Mouse (Mus musculus) heart, embryonic 10.5 days (tissue): Measurements from ENCODE around the gene Chrd. TPM values are rescaled to one million over a fixed set of nuclear protein-coding genes. Genes with fewer than 3 reads are reported as not detected.
A peak's percentile ranks its signal among the peaks of the same experiment; 100 is the strongest.

Experiments used
- DNase-seq: peaks from one replicate; pipeline ENCODE4 v3.0.0-alpha.2; 2017; ENCODE audit warnings: low spot score
- H3K27ac ChIP-seq: fragments of 300-500 bp; sonication (generic); 2 replicates; pipeline ENCODE4 v1.5.1; 2016; ENCODE audit warnings: mild to moderate bottlenecking
- H3K27me3 ChIP-seq: fragments of 300-500 bp; sonication (generic); 2 replicates; pipeline ENCODE4 v1.6.1; 2016; ENCODE audit warnings: mild to moderate bottlenecking; ENCODE audit not compliant: poor library complexity, insufficient read depth, severe bottlenecking
- H3K36me3 ChIP-seq: fragments of 300-500 bp; sonication (generic); 2 replicates; pipeline ENCODE4 v1.6.1; 2016; ENCODE audit warnings: mild to moderate bottlenecking, moderate library complexity
- H3K4me1 ChIP-seq: fragments of 300-500 bp; sonication (generic); 2 replicates; pipeline ENCODE4 v1.6.1; 2016; ENCODE audit warnings: mild to moderate bottlenecking
- H3K4me3 ChIP-seq: fragments of 300-500 bp; sonication (generic); 2 replicates; pipeline ENCODE4 v1.5.1; 2016; ENCODE audit warnings: mild to moderate bottlenecking, moderate library complexity
- H3K9me3 ChIP-seq: fragments of 300-500 bp; sonication (generic); 2 replicates; pipeline ENCODE4 v1.6.1; 2016; ENCODE audit warnings: mild to moderate bottlenecking, moderate library complexity
- whole genome bisulfite sequencing: fragments of 180-500 bp; shearing (Covaris S2); methylation state at CpG from one replicate; pipeline ENCODE4 v1.1.7; 2016; 5-methylcytosine and 5-hydroxymethylcytosine counted together
- polyA plus RNA-seq: library from polyadenylated mRNA; unstranded; fragments of >200 nt; fragmentation: Nextera tagmentation; extraction: Ambion mirVana; gene quantifications from 2 replicates; pipeline ENCODE4 v1.2.1, GENCODE M21; 2016

Chrd gene
- polyA plus RNA-seq, 1 experiment from 2014 or later, result 0.87 TPM

DNA sequence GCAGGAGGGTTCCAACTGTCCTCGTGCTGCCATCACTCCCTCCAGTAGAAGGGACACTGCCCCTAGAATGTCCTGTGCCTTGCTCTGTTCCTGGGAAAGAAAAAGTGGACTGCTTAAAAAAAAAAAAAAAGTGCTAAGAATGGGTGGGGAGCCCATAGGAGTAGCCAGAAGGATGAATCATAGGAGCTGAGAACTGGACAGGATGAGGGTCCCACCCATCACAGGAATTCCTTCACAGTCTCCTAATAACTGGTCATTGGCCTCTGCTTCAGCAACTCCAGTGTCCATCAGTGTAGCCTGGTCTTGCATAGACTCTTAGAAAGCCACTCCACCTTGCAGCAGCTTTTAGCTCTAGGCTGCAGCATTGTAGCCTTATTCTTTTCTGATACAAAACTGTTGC, 6.5 kb upstream of the Chrd start:
- Histone ChIP-seq H3K4me3 (no peak overlapping the region), H3K27ac (no peak overlapping the region), H3K36me3 (peaks cover 11% of the 10 kb centered on the region), H3K4me1 (peaks cover 8% of the 10 kb centered on the region; the same call in 1 of the 2 replicates), H3K27me3 (peaks cover 20% of the 10 kb centered on the region), H3K9me3 (no peaks in the 10 kb centered on the region)
- DNase-seq, result no peak
- WGBS, result 67% methylated on average over 1 of the region's 1 CpGs

DNA sequence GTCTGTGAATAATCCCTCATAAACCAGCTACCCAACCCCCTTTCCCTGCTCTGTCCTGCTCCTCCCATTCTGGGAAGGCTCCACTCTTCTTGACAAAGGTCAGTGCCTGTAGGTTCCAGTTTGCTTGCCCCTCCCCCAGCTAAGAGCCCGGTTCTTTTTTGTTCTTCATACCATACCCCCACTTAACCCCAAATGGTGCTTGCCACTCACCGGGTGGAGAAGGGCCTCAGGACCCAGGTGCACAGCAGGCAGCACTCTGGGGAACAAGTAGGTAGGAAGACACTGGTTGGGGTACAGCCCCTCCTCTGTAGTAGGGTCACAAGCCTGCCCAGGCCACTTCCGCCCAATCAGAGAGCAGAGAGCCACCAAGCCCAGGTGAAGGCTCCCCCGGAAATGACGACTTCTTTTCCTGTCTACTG, 2.6 kb upstream of the Chrd start:
- H3K27me3 ChIP-seq, result peaks cover 56% of the 10 kb centered on the region
- no peak for DNase-seq
- H3K27ac ChIP-seq, result no peak overlapping the region

DNA sequence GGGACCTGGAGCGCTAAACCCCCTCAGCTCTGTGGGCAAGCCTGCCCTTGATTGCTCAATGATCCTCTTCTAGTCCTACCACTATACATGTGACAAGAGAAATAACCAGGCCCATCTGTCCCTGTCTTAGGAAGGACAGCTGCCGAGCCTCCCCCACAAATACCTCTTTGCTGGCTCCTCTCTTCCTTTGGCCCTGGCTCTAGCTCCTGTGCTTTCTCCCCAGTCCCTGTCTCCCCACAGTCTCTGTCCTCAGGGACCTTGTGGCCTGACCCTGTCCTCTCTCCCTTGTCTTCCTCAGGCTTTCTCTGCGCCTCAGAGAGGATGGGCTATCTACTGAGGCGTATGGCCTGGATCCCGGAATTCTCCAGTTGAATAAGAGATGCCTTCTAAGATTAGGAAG, 1.2 kb upstream of the Chrd start:
- 58% methylated on average over 5 of the region's 5 CpGs for WGBS
- H3K27ac ChIP-seq, result no peak overlapping the region

More for the DNA sequence above, 2.6 kb upstream of the Chrd start:
- Histone ChIP-seq H3K4me3 (no peak overlapping the region), H3K36me3 (no peaks in the 10 kb centered on the region), H3K4me1 (peaks cover 37% of the 10 kb centered on the region), H3K9me3 (no peaks in the 10 kb centered on the region)
- WGBS, result 25% methylated on average over 5 of the region's 5 CpGs

DNA sequence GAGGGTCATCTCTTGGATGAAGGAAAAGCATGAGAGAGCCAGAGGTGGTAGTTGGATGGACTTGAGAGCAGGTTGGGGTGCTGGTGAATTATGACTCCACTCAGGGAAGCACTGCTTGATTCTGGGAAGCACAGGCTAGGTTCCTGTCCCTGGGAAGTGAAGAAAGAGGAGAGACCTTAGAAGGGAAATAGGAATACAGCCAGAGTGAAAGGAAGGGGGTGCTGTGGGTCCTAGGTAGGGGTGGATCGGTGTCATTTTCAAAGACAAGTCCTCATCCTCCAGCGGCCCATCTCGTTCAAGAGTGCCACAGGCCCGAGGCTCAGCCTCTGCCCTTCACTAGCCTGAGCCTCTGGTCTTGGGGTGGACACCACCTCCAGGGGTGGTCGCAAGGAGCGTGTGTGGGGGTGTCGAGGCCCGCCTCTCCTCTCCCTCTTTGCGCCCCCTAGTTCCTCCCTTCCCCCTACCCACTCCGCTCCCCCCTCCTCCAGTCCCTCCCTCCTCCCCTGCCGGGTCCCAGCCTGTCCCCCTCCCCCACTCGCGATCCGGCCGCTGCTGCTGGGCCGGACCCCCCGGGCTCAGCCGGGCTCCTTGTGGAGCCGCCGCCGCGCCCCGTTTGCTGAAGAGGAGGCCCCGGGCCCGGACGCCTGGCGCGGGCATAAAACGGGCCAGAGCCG, 539 bp upstream of the Chrd start:
- WGBS, result 1% methylated on average over 30 of the region's 30 CpGs
- H3K4me1 ChIP-seq, result peaks cover 37% of the 10 kb centered on the region
- no peak for DNase-seq
- no peaks in the 10 kb centered on the region for H3K9me3 ChIP-seq
- H3K27ac ChIP-seq, result peak overlapping the region; percentile 81
- H3K36me3 ChIP-seq, result no peaks in the 10 kb centered on the region
- peak overlapping the region; percentile 69 for H3K4me3 ChIP-seq
- peaks cover 70% of the 10 kb centered on the region for H3K27me3 ChIP-seq

More for the DNA sequence above, 1.2 kb upstream of the Chrd start:
- no peak for DNase-seq
- Histone ChIP-seq H3K9me3 (no peaks in the 10 kb centered on the region), H3K4me3 (no peak overlapping the region), H3K27me3 (peaks cover 63% of the 10 kb centered on the region), H3K4me1 (peaks cover 37% of the 10 kb centered on the region), H3K36me3 (no peaks in the 10 kb centered on the region)

DNA sequence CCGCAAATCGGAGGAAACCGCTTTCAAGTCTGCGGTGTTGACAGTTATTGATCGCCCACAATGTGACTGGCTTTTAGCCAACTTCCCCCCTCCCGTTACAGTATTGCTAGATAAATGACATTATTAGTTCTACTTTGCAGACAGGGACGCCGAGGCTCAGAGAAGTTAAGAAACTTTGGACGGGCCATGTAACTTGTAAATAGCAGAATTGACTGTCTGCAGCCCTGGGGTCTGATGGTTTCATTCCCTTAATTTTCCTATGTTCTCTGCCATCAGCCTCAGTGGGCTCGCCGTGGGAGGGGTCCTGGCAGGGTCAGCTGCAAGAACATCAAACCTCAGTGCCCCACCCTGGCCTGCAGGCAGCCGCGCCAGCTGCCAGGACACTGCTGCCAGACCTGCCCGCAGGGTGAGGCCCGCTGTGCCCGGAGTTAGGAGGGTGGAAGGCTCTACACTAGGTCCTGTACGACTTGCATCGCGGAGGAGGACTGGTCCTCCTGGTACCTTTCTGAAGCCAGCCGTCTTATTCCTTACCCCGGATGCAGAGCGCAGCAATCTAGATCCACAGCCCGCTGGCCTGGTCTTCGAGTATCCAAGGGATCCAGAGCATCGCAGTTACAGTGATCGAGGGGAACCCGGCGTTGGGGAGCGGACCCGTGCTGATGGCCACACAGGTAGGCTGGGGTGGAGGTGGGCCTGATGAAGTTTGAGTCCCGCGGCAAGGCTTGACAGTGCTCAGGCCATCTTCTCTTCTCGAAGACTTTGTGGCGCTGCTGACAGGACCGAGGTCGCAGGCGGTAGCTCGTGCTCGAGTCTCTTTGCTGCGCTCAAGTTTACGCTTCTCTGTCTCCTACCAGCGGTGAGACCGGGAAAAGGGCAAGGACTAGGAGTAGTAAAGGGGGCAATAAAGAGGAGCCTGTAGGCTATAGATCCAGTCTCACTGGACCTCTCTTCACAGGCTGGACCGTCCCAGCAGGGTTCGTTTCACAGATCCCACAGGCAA, 1.1 kb downstream of the Chrd start, which contains the start of gene Thpo:
Thpo (minus strand) TSS at position 781 of the 1,000 bp plus-strand sequence.
- peaks cover 82% of the 10 kb centered on the region for H3K27me3 ChIP-seq
- WGBS, result 3% methylated on average over 45 of the region's 45 CpGs
- no peak for DNase-seq
- peaks cover 37% of the 10 kb centered on the region for H3K4me1 ChIP-seq
- peak within 1 kb of the TSS; percentile 69 for H3K4me3 ChIP-seq
- peak within 1 kb of the TSS; percentile 81 for H3K27ac ChIP-seq
- no peaks in the 10 kb centered on the region for H3K36me3 ChIP-seq
- no peaks in the 10 kb centered on the region for H3K9me3 ChIP-seq

DNA sequence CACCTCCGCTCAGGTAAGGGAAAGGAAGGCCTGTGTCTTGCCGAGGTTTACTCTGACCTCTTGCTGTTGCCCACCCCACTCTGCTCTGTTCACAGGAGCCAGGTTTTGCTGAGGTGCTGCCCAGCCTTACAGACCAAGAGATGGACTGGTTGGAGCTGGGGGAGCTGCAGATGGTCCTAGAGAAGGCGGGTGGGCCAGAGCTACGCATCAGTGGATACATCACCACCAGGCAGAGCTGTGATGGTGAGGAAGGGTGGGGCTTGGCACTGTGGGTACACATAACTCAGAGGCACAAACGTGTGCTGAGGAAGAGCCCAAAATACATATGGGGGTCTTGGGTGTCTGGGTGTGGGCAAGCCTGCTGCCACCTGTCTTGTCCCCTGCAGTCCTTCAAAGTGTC, 2.7 kb downstream of the Chrd start:
- no peak overlapping the region for H3K27ac ChIP-seq
- no peak for DNase-seq
- peaks cover 73% of the 10 kb centered on the region for H3K27me3 ChIP-seq
- H3K36me3 ChIP-seq, result no peaks in the 10 kb centered on the region
- 69% methylated on average over 5 of the region's 5 CpGs for WGBS
- no peak overlapping the region for H3K4me3 ChIP-seq
- H3K9me3 ChIP-seq, result no peaks in the 10 kb centered on the region
- H3K4me1 ChIP-seq, result peaks cover 29% of the 10 kb centered on the region

DNA sequence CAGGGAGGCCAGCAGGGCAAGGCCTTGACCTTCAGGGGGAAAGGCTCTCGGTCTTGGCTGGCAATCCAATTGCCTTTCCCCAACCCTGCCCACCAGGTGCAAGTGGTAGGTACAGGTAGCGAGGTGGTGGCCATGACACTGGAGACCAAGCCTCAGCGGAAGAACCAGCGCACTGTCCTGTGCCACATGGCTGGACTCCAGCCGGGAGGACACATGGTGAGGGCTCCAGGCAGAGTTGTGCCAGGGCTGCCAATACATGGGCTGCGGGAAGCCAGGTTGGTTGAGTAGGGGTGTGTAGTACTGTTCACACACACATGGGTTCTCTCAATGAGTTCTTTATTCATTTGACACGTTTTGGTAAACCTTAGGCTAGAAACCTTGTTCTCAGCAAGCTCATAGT, 3.2 kb downstream of the Chrd start:
- Histone ChIP-seq H3K4me1 (peaks cover 29% of the 10 kb centered on the region), H3K36me3 (no peaks in the 10 kb centered on the region), H3K4me3 (no peak overlapping the region), H3K9me3 (no peaks in the 10 kb centered on the region), H3K27me3 (peaks cover 72% of the 10 kb centered on the region), H3K27ac (no peak overlapping the region)
- no peak for DNase-seq
- 84% methylated on average over 7 of the region's 7 CpGs for WGBS

DNA sequence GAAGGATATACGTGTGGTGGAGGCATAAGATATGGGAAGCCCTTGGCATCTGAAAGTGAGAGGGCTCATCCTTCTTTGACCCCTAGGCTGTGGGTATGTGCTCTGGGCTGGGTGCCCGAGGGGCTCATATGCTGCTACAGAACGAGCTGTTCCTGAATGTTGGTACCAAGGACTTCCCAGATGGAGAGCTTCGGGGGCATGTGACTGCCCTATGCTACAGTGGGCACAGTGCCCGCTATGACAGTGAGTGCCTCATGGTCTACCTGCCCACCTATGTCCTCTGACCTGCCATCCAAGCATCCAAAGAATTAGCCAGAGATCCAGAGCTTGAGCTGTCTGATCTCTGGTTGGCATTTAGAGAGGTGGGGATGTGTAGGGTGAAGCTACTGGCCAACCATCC, 3.9 kb downstream of the Chrd start:
- no peak for DNase-seq
- 79% methylated on average over 5 of the region's 5 CpGs for WGBS
- peaks cover 26% of the 10 kb centered on the region for H3K4me1 ChIP-seq
- H3K4me3 ChIP-seq, result no peak overlapping the region
- no peak overlapping the region for H3K27ac ChIP-seq
- no peaks in the 10 kb centered on the region for H3K36me3 ChIP-seq
- H3K27me3 ChIP-seq, result peaks cover 66% of the 10 kb centered on the region
- no peaks in the 10 kb centered on the region for H3K9me3 ChIP-seq

DNA sequence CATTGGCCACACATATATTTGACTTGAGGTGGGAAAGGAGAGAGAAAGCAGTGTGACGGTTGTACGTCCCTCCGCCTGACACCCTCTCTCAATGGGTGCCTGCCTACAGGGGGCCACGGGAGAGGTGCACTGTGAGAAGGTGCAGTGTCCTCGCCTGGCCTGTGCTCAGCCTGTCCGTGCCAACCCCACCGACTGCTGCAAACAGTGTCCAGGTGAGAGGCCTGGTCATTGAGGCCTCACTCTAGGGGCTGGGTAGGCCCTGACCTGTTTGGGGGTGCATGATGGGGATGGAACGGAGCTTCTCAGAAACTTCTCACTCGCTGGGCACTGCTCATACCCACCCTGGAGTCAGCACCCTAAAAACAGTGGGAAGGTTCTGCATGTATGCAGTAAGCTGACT, 6.9 kb downstream of the Chrd start:
- Histone ChIP-seq H3K27ac (no peak overlapping the region), H3K36me3 (no peaks in the 10 kb centered on the region), H3K27me3 (peaks cover 38% of the 10 kb centered on the region), H3K4me3 (no peak overlapping the region), H3K9me3 (no peaks in the 10 kb centered on the region), H3K4me1 (no peaks in the 10 kb centered on the region)
- peak; percentile 64 for DNase-seq
- 81% methylated on average over 9 of the region's 9 CpGs for WGBS

DNA sequence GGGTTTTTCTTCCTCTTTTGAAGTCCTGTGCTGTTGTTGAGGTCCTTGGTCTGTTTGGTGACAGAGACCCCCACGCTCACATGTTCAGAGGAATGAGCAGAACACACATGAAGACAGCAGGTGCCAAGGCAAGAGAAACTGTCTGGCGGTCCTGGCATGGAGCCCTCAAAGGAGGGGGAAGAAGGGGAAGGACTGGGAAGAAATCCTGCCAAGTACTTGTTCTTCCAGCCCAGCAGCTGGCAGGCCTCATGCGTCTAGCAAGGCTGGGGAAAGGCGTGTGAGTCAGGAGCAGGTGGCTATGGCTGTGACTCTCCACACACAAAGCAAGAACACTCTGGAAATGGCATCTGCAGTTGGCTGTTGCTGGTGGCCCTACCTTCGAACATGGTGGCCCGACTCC, 13.7 kb downstream of the Chrd start:
- Histone ChIP-seq H3K27ac (no peak overlapping the region), H3K4me3 (no peak overlapping the region), H3K36me3 (no peaks in the 10 kb centered on the region), H3K9me3 (no peaks in the 10 kb centered on the region), H3K27me3 (no peaks in the 10 kb centered on the region), H3K4me1 (no peaks in the 10 kb centered on the region)
- 73% methylated on average over 6 of the region's 6 CpGs for WGBS
- no peak for DNase-seq

DNA sequence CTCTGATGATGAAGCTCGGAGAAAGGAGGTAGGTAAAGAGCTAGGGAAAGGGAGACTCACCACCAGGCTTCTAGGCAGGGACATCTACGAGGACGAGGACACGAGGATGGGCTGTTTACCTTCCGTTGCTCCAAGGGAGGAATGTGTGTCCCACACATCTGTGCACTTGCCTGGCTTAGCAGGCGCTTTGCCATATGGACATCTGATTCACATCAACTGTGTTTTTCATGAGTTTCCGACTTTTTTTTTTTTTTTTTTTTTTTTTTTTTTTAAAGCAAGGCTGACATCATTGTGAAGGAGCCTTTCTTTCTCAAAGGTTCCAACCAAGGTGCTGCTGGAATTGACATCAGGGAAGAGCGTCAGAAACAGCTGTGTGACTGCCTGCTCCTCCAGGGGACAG, 17.6 kb downstream of the Chrd start:
- no peak for DNase-seq
- Histone ChIP-seq H3K27me3 (no peaks in the 10 kb centered on the region), H3K4me3 (no peak overlapping the region), H3K36me3 (no peaks in the 10 kb centered on the region), H3K9me3 (no peaks in the 10 kb centered on the region), H3K4me1 (no peaks in the 10 kb centered on the region), H3K27ac (no peak overlapping the region)
- 60% methylated on average over 8 of the region's 8 CpGs for WGBS

DNA sequence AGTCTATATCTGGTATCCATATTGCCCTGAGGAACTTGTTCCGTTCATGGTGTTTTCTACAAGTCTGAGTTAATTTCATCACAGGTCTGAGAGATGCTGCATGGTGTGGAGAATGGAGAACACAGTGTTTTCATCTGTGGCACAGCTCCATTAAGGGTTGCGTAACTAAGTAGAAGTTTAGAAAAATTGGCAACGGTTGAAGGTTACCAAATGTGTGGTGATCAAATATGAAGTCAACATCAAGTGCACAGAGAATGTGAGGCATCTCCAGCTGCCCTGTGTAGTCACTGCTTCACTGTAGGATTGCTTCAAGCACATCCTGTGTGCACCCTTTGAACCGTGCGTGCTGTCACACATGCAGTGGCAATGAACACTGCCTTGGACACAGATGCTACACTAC, 23.1 kb downstream of the Chrd start:
- no peak overlapping the region for H3K4me3 ChIP-seq
- no peaks in the 10 kb centered on the region for H3K9me3 ChIP-seq
- no peak for DNase-seq
- H3K4me1 ChIP-seq, result no peaks in the 10 kb centered on the region
- H3K27ac ChIP-seq, result no peak overlapping the region
- no peaks in the 10 kb centered on the region for H3K36me3 ChIP-seq
- WGBS, result 89% methylated on average over 5 of the region's 5 CpGs
- no peaks in the 10 kb centered on the region for H3K27me3 ChIP-seq

DNA sequence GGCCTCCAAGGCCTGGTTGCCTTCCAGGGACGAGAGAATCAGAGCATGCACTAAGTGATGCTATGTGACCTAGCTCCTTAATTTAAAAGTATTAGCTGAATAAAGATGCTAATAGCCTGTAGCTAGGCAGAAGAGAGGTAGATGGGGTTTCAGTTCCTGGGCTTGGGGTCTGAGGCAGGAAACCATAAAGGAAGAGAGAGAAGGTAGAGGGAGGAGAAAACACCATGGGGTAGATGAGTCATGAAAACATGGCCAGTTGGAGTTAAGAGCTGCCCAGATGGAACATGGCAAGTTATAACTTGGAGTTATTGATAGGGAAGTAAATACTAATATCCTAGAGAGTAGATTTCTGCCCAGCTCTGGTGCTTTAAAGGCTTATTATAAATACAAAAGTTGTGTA, 24.5 kb downstream of the Chrd start:
- DNase-seq, result no peak
- Histone ChIP-seq H3K36me3 (no peaks in the 10 kb centered on the region), H3K4me1 (no peaks in the 10 kb centered on the region), H3K4me3 (no peak overlapping the region), H3K27ac (no peak overlapping the region), H3K27me3 (no peaks in the 10 kb centered on the region), H3K9me3 (no peaks in the 10 kb centered on the region)
- 70% methylated on average over 1 of the region's 1 CpGs for WGBS
